Mouse (Mus musculus) neural tube, embryonic 14.5 days (tissue): ENCODE measurements at regions not wholly inside any gene's neighbourhood (a gene's known extent, or its start where the extent isn't known, plus 50 kb on each side); places are given as distances from the start of the nearest gene placed in this dataset.
A peak's percentile ranks its signal among the peaks of the same experiment; 100 is the strongest.

Experiments used
- ATAC-seq: fragments of 200-750 bp; cut with Nextera tagmentation; 2 replicates; pipeline ENCODE4 v1.8.0; 2017; ENCODE audit warnings: low read depth, mild to moderate bottlenecking, moderate TSS enrichment, moderate library complexity
- H3K27ac ChIP-seq: fragments of 300-500 bp; sonication (generic); 2 replicates; pipeline ENCODE4 v1.5.1; 2014; ENCODE audit warnings: low read depth, mild to moderate bottlenecking, control low read depth, low read length, moderate library complexity, mixed read lengths
- H3K27me3 ChIP-seq: fragments of 300-500 bp; sonication (generic); 2 replicates; pipeline ENCODE4 v1.6.1; 2014; ENCODE audit warnings: low read length; ENCODE audit not compliant: control insufficient read depth, insufficient read depth
- H3K36me3 ChIP-seq: fragments of 300-500 bp; sonication (generic); 2 replicates; pipeline ENCODE4 v1.6.1; 2014; ENCODE audit warnings: low read length, mixed read lengths; ENCODE audit not compliant: control insufficient read depth, insufficient read depth
- H3K4me1 ChIP-seq: fragments of 300-500 bp; sonication (generic); 2 replicates; pipeline ENCODE4 v1.6.1; 2014; ENCODE audit warnings: low read length; ENCODE audit not compliant: control insufficient read depth, insufficient read depth
- H3K4me2 ChIP-seq: fragments of 300-500 bp; sonication (generic); 2 replicates; pipeline ENCODE4 v1.6.1; 2014; ENCODE audit warnings: mild to moderate bottlenecking, low read depth, low read length, control low read depth
- H3K4me3 ChIP-seq: fragments of 300-500 bp; sonication (generic); 2 replicates; pipeline ENCODE4 v1.5.1; 2014; ENCODE audit warnings: low read depth, low read length, control low read depth, mixed read lengths
- H3K9ac ChIP-seq: fragments of 300-500 bp; sonication (generic); replicated peaks from 2 replicates; pipeline ENCODE4 v1.6.1; 2014; ENCODE audit warnings: low read depth, mild to moderate bottlenecking, control low read depth, low read length, mixed read lengths
- H3K9me3 ChIP-seq: fragments of 300-500 bp; sonication (generic); 2 replicates; pipeline ENCODE4 v1.6.1; 2016; ENCODE audit warnings: low read length; ENCODE audit not compliant: control insufficient read depth
- WGBS: fragments of 180-500 bp; shearing (Covaris S2); extraction: QIAGEN DNeasy Blood & Tissue Kit; methylation state at CpG from one replicate; pipeline ENCODE4 v1.1.7; 2014; 5-methylcytosine and 5-hydroxymethylcytosine counted together

GRCm38 (mm10) chr15:67245658-67246268 lies 745.1 kb upstream of the Lrrc6 start:
- 25% methylated on average over 4 of the region's 4 CpGs for WGBS

DNA sequence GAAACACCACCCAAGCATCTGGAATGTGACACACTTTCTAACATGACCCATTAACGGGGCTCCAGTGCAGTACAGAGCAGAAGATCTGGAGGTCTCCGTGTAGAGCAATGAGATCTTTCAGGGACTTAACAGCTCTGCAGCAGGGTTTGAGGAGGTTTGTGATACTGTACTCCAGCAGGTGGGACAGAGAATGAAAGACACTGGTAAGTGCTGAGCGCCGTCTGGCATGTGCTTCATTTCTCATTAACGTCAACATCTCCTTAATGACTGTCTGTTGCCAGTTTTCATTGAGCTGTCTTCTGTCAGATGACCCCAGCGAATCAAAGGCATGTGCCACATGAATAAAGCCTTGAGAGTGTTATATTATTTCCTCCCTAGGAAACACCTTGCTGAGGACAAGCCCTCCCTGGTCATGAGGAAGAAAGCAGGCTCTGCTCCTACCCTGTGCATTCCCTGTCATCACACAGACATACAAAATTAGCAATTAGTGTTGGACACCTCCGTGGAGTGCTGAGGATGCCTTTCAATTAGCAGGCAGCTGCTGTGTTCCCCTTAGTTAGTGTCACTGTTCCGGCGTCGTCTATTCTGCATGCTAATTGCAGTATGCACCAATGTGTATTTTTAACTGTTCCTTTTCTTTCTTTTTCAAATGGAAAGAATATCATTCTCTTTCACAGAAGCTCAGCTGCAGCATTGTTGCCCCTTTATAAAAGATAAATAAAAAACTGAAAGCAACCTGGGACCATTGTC lies 744.4 kb upstream of the Lrrc6 start:
- WGBS, result 25% methylated on average over 10 of the region's 10 CpGs
- ATAC-seq, result peak; percentile 85; the same call in 1 of the 2 replicates
- Histone ChIP-seq H3K36me3 (no peaks in the 10 kb centered on the region), H3K9ac (no peak overlapping the region), H3K4me1 (no peaks in the 10 kb centered on the region; the same call in 1 of the 2 replicates), H3K9me3 (no peaks in the 10 kb centered on the region), H3K4me3 (no peak overlapping the region), H3K4me2 (no peak overlapping the region), H3K27me3 (no peaks in the 10 kb centered on the region), H3K27ac (no peak overlapping the region)

More at GRCm38 (mm10) chr15:67245658-67246268, 745.1 kb upstream of the Lrrc6 start:
- Histone ChIP-seq H3K27me3 (no peaks in the 10 kb centered on the region), H3K9ac (no peak overlapping the region), H3K4me2 (no peak overlapping the region), H3K9me3 (no peaks in the 10 kb centered on the region), H3K27ac (no peak overlapping the region), H3K4me1 (no peaks in the 10 kb centered on the region; the same call in 1 of the 2 replicates), H3K4me3 (no peak overlapping the region), H3K36me3 (no peaks in the 10 kb centered on the region)
- ATAC-seq, result peak; percentile 75; the same call in 1 of the 2 replicates

GRCm38 (mm10) chr15:67235107-67235785 lies 734.5 kb upstream of the Lrrc6 start:
- H3K9me3 ChIP-seq, result no peaks in the 10 kb centered on the region
- 87% methylated on average over 5 of the region's 5 CpGs for WGBS
- ATAC-seq, result no peak
- no peak overlapping the region for H3K27ac ChIP-seq
- H3K4me3 ChIP-seq, result no peak overlapping the region
- no peaks in the 10 kb centered on the region for H3K4me1 ChIP-seq
- no peaks in the 10 kb centered on the region for H3K27me3 ChIP-seq
- H3K4me2 ChIP-seq, result no peak overlapping the region
- no peaks in the 10 kb centered on the region for H3K36me3 ChIP-seq
- no peak overlapping the region for H3K9ac ChIP-seq

DNA sequence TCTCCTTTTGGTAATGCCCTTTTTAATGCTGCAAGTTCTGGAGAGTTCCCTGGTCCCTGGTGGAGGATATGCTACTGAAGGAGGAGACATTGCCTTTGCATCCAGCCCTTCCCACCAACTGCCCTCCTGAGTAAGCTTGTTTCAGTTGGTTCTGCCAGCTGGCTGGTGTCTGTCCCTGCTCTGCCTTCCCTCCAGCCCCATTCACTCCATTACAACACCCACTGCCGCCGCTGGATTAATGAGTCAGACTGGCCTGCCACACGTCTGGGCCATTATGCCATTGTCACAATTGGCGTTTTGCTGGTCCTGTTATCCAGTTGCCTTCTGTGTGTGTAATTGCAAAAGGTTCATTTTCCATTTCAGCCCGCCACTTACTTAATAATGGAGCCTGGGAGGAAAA lies 728.6 kb upstream of the Lrrc6 start:
- H3K9me3 ChIP-seq, result no peaks in the 10 kb centered on the region
- H3K27ac ChIP-seq, result no peak overlapping the region
- H3K4me1 ChIP-seq, result no peaks in the 10 kb centered on the region
- 45% methylated on average over 5 of the region's 5 CpGs for WGBS
- H3K9ac ChIP-seq, result no peak overlapping the region
- H3K4me2 ChIP-seq, result no peak overlapping the region
- no peak for ATAC-seq
- no peaks in the 10 kb centered on the region for H3K27me3 ChIP-seq
- no peak overlapping the region for H3K4me3 ChIP-seq
- no peaks in the 10 kb centered on the region for H3K36me3 ChIP-seq

GRCm38 (mm10) chr15:67228633-67229032 lies 727.9 kb upstream of the Lrrc6 start:
- H3K27ac ChIP-seq, result no peak overlapping the region
- no peak overlapping the region for H3K9ac ChIP-seq
- H3K36me3 ChIP-seq, result no peaks in the 10 kb centered on the region
- no peaks in the 10 kb centered on the region for H3K9me3 ChIP-seq
- no peak for ATAC-seq
- no peaks in the 10 kb centered on the region for H3K27me3 ChIP-seq
- 90% methylated on average over 2 of the region's 2 CpGs for WGBS
- no peaks in the 10 kb centered on the region for H3K4me1 ChIP-seq
- no peak overlapping the region for H3K4me3 ChIP-seq
- no peak overlapping the region for H3K4me2 ChIP-seq

- H3K36me3 ChIP-seq, result no peaks in the 10 kb centered on the region
- H3K4me3 ChIP-seq, result no peak overlapping the region
- H3K9ac ChIP-seq, result no peak overlapping the region
- WGBS, result 71% methylated on average over 7 of the region's 7 CpGs
- H3K4me1 ChIP-seq, result no peaks in the 10 kb centered on the region
- no peaks in the 10 kb centered on the region for H3K9me3 ChIP-seq
- no peak for ATAC-seq
- H3K27me3 ChIP-seq, result no peaks in the 10 kb centered on the region
- H3K27ac ChIP-seq, result no peak overlapping the region
- H3K4me2 ChIP-seq, result no peak overlapping the region
Observed at GRCm38 (mm10) chr15:67227456-67228164, 726.9 kb upstream of the Lrrc6 start.

DNA sequence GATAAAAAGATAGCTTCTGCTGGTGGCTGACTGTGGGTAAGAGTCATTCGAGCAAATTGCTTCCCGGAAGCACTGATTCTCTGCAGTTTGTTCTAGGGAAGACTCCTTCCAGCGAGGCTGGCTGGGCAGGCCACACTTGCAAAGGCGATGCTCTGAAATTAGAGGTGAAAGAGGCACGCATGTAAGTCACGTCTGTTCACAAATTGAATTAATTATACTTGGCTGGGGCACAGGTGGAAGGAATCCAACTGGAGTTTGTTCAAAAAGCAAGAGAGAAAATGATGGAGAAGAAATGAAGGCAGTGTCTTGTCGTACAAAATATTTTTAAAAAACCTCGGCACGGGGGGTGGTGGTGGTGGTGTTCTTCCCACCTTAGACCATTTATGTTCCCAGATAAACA lies 726.2 kb upstream of the Lrrc6 start:
- Histone ChIP-seq H3K9me3 (no peaks in the 10 kb centered on the region), H3K9ac (no peak overlapping the region), H3K4me3 (no peak overlapping the region), H3K27ac (no peak overlapping the region), H3K36me3 (no peaks in the 10 kb centered on the region), H3K4me2 (no peak overlapping the region), H3K4me1 (no peaks in the 10 kb centered on the region), H3K27me3 (no peaks in the 10 kb centered on the region)
- no peak for ATAC-seq
- WGBS, result 79% methylated on average over 9 of the region's 9 CpGs
